Mouse (Mus musculus): Measurements from ENCODE around the gene Ptma.

GRCm38 (mm10) chr1:86528571-86529180, 2.1 kb downstream of the Ptma start:
- TF ChIP-seq CTCF (conservative IDR thresholded peaks at IDR 0.05; ENCODE audit: low read length): no peak
- TF ChIP-seq NANOG (IDR thresholded peaks at IDR 0.05; ENCODE audit: borderline replicate concordance, low read length): no peak
- no peak for TF ChIP-seq POU5F1 (IDR thresholded peaks at IDR 0.05; ENCODE audit: borderline replicate concordance, low read length)
